Mouse (Mus musculus) stomach, postnatal 0 days (tissue): Measurements from ENCODE around the gene Map2k4. TPM values are rescaled to one million over a fixed set of nuclear protein-coding genes. Genes with fewer than 3 reads are reported as not detected.

Experiments
- ATAC-seq: fragments of 200-750 bp; cut with Nextera tagmentation; 2 replicates; pipeline ENCODE4 v1.8.0; 2017; ENCODE audit not compliant: low FRiP score, low TSS enrichment
- DNase-seq: peaks from one replicate; pipeline ENCODE4 v3.0.0-alpha.2; 2016; ENCODE audit warnings: low spot score
- H3K27ac ChIP-seq: fragments of 300-500 bp; sonication (generic); replicated peaks from 2 replicates; pipeline ENCODE4 v1.5.1; 2014; ENCODE audit warnings: mild to moderate bottlenecking, control low read depth
- H3K27me3 ChIP-seq: fragments of 300-500 bp; sonication (generic); 2 replicates; pipeline ENCODE4 v1.6.1; 2014; ENCODE audit warnings: low read length; ENCODE audit not compliant: control insufficient read depth, insufficient read depth
- H3K36me3 ChIP-seq: fragments of 300-500 bp; sonication (generic); 2 replicates; pipeline ENCODE4 v1.6.1; 2014; ENCODE audit warnings: low read length, mixed read lengths; ENCODE audit not compliant: control insufficient read depth, insufficient read depth
- H3K4me1 ChIP-seq: fragments of 300-500 bp; sonication (generic); replicated peaks from 2 replicates; pipeline ENCODE4 v1.6.1; 2014; ENCODE audit warnings: antibody characterized with exemption; ENCODE audit not compliant: control insufficient read depth, insufficient read depth
- H3K4me2 ChIP-seq: fragments of 300-500 bp; sonication (generic); replicated peaks from 2 replicates; pipeline ENCODE4 v1.6.1; 2014; ENCODE audit warnings: low read depth, mild to moderate bottlenecking, control low read depth, moderate library complexity
- H3K4me3 ChIP-seq: fragments of 300-500 bp; sonication (generic); 2 replicates; pipeline ENCODE4 v1.5.1; 2014; ENCODE audit warnings: low read depth, low read length, control low read depth
- H3K9ac ChIP-seq: fragments of 300-500 bp; sonication (generic); 2 replicates; pipeline ENCODE4 v1.6.1; 2014; ENCODE audit warnings: mild to moderate bottlenecking, low read length, control low read depth, mixed read lengths
- H3K9me3 ChIP-seq: fragments of 300-500 bp; sonication (generic); 2 replicates; pipeline ENCODE4 v1.6.1; 2016; ENCODE audit warnings: low read length; ENCODE audit not compliant: control insufficient read depth
- CTCF ChIP-seq: IDR thresholded peaks from 2 replicates; pipeline ENCODE4 v1.5.1; 2016; ENCODE audit warnings: antibody characterized with exemption, low read depth, mild to moderate bottlenecking, moderate library complexity
- EP300 ChIP-seq: optimal IDR thresholded peaks from 2 replicates; pipeline ENCODE3; 2016; ENCODE audit warnings: antibody characterized with exemption
- WGBS: fragments of 180-500 bp; shearing (Covaris S2); extraction: QIAGEN DNeasy Blood & Tissue Kit; methylation state at CpG from one replicate; pipeline ENCODE4 v1.1.7; 2014; 5-methylcytosine and 5-hydroxymethylcytosine counted together
- polyA plus RNA-seq: library from polyadenylated mRNA; unstranded; fragments of >200 nt; fragmentation: Nextera tagmentation; extraction: Ambion mirVana; gene quantifications from 2 replicates; pipeline ENCODE4 v1.2.1, GENCODE M21; 2015

Map2k4 gene
- polyA plus RNA-seq, 1 experiment from 2014 or later = 47.1 TPM

DNA sequence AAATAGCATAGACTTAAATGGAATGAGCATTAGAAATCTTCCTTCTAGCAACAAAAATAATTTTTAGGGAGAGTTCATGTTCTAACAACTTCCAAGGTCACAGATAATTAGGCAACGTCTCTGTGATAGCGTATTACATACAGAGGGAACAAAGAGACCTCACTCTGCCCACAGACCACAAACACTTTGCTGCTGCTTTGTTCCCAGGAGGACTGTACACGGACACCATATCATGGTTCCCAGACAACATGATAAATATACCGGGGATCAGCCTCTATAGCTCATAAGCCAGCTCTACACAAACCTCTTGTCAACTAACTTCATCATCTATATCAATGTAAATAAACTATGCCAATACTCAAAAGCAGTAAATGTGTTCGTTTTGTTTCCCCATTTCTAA lies 18.1 kb downstream of the Map2k4 start:
- DNase-seq = no peak
- H3K36me3 ChIP-seq = no peaks in the 10 kb centered on the region
- TF ChIP-seq CTCF (no peak), EP300 (no peak)
- no peak overlapping the region for H3K27ac ChIP-seq
- H3K4me1 ChIP-seq = no peaks in the 10 kb centered on the region
- H3K9me3 ChIP-seq = no peaks in the 10 kb centered on the region
- H3K4me3 ChIP-seq = no peak overlapping the region
- no peak overlapping the region for H3K4me2 ChIP-seq
- no peak overlapping the region for H3K9ac ChIP-seq
- ATAC-seq = no peak
- 52% methylated on average over 5 of the region's 5 CpGs for WGBS
- H3K27me3 ChIP-seq = no peaks in the 10 kb centered on the region

DNA sequence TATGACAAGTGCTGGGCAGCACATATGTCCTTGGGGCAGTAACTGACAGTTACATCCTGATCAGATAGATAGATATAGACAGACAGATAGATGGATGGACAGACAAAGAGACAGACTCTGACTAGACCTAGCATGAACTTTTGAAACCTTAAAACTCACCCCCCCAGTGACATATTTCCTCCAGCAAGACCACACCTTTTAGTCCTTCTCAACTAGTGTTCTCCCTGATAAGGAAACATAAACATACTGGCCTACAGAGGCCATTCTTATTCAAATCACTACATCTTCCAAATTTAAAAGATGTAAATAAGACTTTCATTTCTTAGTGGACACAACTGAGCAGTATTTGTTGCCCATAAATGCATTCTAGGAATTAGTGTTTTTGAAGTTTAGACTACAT lies 19.7 kb downstream of the Map2k4 start:
- Histone ChIP-seq H3K27me3 (no peaks in the 10 kb centered on the region), H3K9ac (no peak overlapping the region), H3K36me3 (no peaks in the 10 kb centered on the region), H3K9me3 (no peaks in the 10 kb centered on the region), H3K4me3 (no peak overlapping the region), H3K4me2 (no peak overlapping the region), H3K27ac (no peak overlapping the region), H3K4me1 (no peaks in the 10 kb centered on the region)
- ATAC-seq = no peak
- TF ChIP-seq CTCF (no peak), EP300 (no peak)
- DNase-seq = no peak

DNA sequence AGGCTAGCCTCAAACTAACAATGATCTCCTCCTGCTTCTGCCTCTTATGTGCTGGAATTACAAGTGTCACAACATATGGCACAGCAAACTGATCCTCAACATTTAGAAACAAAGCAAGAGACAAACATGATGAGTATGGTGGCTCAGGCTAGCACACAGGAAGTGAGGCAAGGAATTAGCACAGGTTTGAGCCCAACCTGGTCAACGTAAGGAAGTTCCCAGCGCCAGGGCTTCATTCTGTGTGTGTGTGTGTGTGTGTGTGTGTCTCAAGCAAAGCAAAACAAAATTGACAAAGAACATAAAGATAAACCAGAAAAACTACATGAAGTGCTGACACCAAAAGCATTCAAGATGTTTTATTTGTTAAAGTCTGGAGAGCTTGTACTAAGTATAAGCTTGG lies 27.2 kb downstream of the Map2k4 start:
- WGBS = 90% methylated on average over 2 of the region's 2 CpGs
- Histone ChIP-seq H3K4me1 (no peaks in the 10 kb centered on the region), H3K27me3 (no peaks in the 10 kb centered on the region), H3K4me3 (no peak overlapping the region), H3K9ac (no peak overlapping the region), H3K36me3 (no peaks in the 10 kb centered on the region), H3K27ac (no peak overlapping the region), H3K4me2 (no peak overlapping the region), H3K9me3 (no peaks in the 10 kb centered on the region)
- TF ChIP-seq EP300 = no peak
- TF ChIP-seq CTCF = no peak
- no peak for ATAC-seq
- no peak for DNase-seq

DNA sequence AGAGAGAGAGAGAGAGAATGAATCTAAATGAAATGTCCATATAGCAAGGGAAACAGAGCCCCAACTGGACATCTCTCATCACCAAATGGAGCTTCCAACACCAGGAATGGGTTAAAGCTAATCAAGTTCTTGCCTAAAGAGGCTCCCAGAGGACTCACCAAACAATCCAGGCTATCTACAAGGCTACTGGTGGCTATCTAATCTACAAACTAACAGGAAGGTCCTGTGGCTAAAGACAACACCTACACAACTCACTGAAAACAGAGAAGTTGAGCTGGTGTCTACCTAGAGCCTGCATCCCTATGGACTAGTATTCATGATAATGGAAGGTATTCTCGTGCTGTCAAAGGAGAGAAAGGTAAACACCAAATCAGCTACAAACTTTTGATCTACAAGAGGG lies 28.7 kb downstream of the Map2k4 start:
- WGBS = 73% methylated on average over 1 of the region's 1 CpGs
- no peak overlapping the region for H3K4me3 ChIP-seq
- ATAC-seq = no peak

DNA sequence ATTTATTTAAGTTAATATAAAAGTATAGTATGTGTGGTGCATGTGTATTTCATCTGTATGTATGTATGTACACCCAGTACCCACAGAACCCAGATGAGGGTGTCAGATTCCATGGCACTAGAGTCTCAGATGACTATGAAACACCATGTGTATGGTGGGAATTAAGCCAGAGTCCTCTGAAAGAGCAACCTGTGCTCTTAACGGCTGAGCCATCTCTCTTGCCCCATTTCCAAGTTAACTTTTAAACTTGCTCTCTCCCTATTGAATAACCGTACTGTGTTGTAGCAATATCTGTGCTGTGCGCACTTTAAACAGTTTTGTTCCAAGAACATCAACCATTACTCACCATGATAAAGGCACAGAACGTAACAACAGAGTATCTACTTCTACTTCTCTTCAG lies 33.9 kb downstream of the Map2k4 start:
- Histone ChIP-seq H3K4me1 (no peaks in the 10 kb centered on the region), H3K4me3 (no peak overlapping the region), H3K4me2 (no peak overlapping the region), H3K9ac (no peak overlapping the region), H3K27me3 (no peaks in the 10 kb centered on the region), H3K36me3 (no peaks in the 10 kb centered on the region; the same call in 1 of the 2 replicates), H3K27ac (no peak overlapping the region), H3K9me3 (no peaks in the 10 kb centered on the region)
- WGBS = 55% methylated on average over 4 of the region's 4 CpGs
- DNase-seq (no peak), ATAC-seq (no peak)
- TF ChIP-seq EP300 = no peak
- TF ChIP-seq CTCF = no peak

More for the DNA sequence above, 28.7 kb downstream of the Map2k4 start:
- Histone ChIP-seq H3K9ac (no peak overlapping the region), H3K27ac (no peak overlapping the region), H3K9me3 (no peaks in the 10 kb centered on the region), H3K4me2 (no peak overlapping the region), H3K36me3 (no peaks in the 10 kb centered on the region), H3K27me3 (no peaks in the 10 kb centered on the region), H3K4me1 (no peaks in the 10 kb centered on the region)
- TF ChIP-seq CTCF (no peak), EP300 (no peak)
- DNase-seq = no peak

DNA sequence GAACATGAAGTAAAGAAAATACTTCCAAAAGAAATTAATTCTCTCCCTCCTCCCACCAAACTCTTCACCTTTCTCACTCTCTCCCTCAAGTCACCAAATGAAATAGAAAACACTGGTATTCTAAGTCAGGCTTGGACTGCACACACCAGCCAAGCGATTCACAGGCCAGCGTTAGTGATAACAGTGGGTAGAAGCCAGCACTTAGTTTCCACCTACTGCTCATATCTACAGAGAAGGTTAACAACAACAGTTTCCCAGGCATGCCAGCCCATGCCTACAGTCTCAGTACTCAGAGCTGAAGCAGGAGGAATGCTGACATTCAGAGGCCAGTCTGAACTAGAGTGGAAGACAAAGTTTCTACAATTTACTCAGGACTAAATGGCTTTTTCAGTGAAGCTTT lies 34.5 kb downstream of the Map2k4 start:
- TF ChIP-seq CTCF (no peak), EP300 (no peak)
- H3K4me1 ChIP-seq = no peaks in the 10 kb centered on the region
- no peak overlapping the region for H3K4me3 ChIP-seq
- no peaks in the 10 kb centered on the region; the same call in 1 of the 2 replicates for H3K36me3 ChIP-seq
- H3K27ac ChIP-seq = no peak overlapping the region
- DNase-seq (no peak), ATAC-seq (no peak)
- 54% methylated on average over 2 of the region's 2 CpGs for WGBS
- no peak overlapping the region for H3K4me2 ChIP-seq
- H3K9ac ChIP-seq = no peak overlapping the region
- no peaks in the 10 kb centered on the region for H3K27me3 ChIP-seq
- H3K9me3 ChIP-seq = no peaks in the 10 kb centered on the region
